Mouse (Mus musculus): Measurements from ENCODE around the gene Gbgt1. TPM values are rescaled to one million over a fixed set of nuclear protein-coding genes. Genes with fewer than 3 reads are reported as not detected.
A peak's percentile ranks its signal among the peaks of the same experiment; 100 is the strongest.

The Gbgt1 gene
- polyA plus RNA-seq, 1 experiment from 2014 or later = 3.5 TPM

- ATAC-seq (ENCODE audit: low FRiP score, low TSS enrichment) = no peak
- H3K4me1 ChIP-seq (ENCODE audit: control insufficient read depth, insufficient read depth, low read length) = peaks cover 36% of the 10 kb centered on the region
- H3K4me3 ChIP-seq (ENCODE audit: low read length) = no peak overlapping the region
- H3K36me3 ChIP-seq (ENCODE audit: control insufficient read depth, insufficient read depth, low read length) = peaks cover 10% of the 10 kb centered on the region
- no peak overlapping the region for H3K4me2 ChIP-seq (replicated peaks; ENCODE audit: low read depth, low read length)
- no peak overlapping the region for H3K9ac ChIP-seq (ENCODE audit: low read depth, low read length)
- H3K27me3 ChIP-seq (ENCODE audit: control insufficient read depth, insufficient read depth, low read length) = no peaks in the 10 kb centered on the region
- 81% methylated on average over 8 of the region's 8 CpGs for WGBS
- H3K9me3 ChIP-seq (ENCODE audit: control insufficient read depth, low read length) = no peaks in the 10 kb centered on the region
- H3K27ac ChIP-seq (ENCODE audit: low read depth, low read length) = no peak overlapping the region
These were observed 41.5 kb downstream of the Gbgt1 start for GRCm38 (mm10) chr2:28537995-28538816.

GRCm38 (mm10) chr2:28538817-28539128 is 42.1 kb downstream of the Gbgt1 start:
- H3K9me3 ChIP-seq (ENCODE audit: control insufficient read depth, low read length) = no peaks in the 10 kb centered on the region
- H3K36me3 ChIP-seq (ENCODE audit: control insufficient read depth, insufficient read depth, low read length) = peaks cover 14% of the 10 kb centered on the region
- 75% methylated on average over 1 of the region's 1 CpGs for WGBS
- peaks cover 35% of the 10 kb centered on the region for H3K4me1 ChIP-seq (ENCODE audit: control insufficient read depth, insufficient read depth, low read length)
- H3K9ac ChIP-seq (ENCODE audit: low read depth, low read length) = no peak overlapping the region
- no peak overlapping the region for H3K4me2 ChIP-seq (replicated peaks; ENCODE audit: low read depth, low read length)
- H3K27ac ChIP-seq (ENCODE audit: low read depth, low read length) = peak overlapping the region; percentile 37; the same call in 1 of the 2 replicates
- no peaks in the 10 kb centered on the region for H3K27me3 ChIP-seq (ENCODE audit: control insufficient read depth, insufficient read depth, low read length)
- H3K4me3 ChIP-seq (ENCODE audit: low read length) = no peak overlapping the region
- no peak for ATAC-seq (ENCODE audit: low FRiP score, low TSS enrichment)

- peak; percentile 21; the same call in 1 of the 2 replicates for ATAC-seq (ENCODE audit: low FRiP score, low TSS enrichment)
- Histone ChIP-seq H3K27me3 (ENCODE audit: control insufficient read depth, insufficient read depth, low read length) (no peaks in the 10 kb centered on the region), H3K4me3 (ENCODE audit: low read length) (no peak overlapping the region), H3K4me1 (ENCODE audit: control insufficient read depth, insufficient read depth, low read length) (peaks cover 31% of the 10 kb centered on the region), H3K4me2 (replicated peaks; ENCODE audit: low read depth, low read length) (no peak overlapping the region), H3K9me3 (ENCODE audit: control insufficient read depth, low read length) (no peaks in the 10 kb centered on the region), H3K36me3 (ENCODE audit: control insufficient read depth, insufficient read depth, low read length) (peaks cover 18% of the 10 kb centered on the region), H3K9ac (ENCODE audit: low read depth, low read length) (peak overlapping the region; percentile 18; the same call in 1 of the 2 replicates), H3K27ac (ENCODE audit: low read depth, low read length) (peak overlapping the region; percentile 37; the same call in 1 of the 2 replicates)
- WGBS = 41% methylated on average over 7 of the region's 7 CpGs
These were observed 42.5 kb downstream of the Gbgt1 start for GRCm38 (mm10) chr2:28539206-28539605.

GRCm38 (mm10) chr2:28539949-28540348 is 43.3 kb downstream of the Gbgt1 start:
- Histone ChIP-seq H3K9me3 (ENCODE audit: control insufficient read depth, low read length) (no peaks in the 10 kb centered on the region), H3K4me1 (ENCODE audit: control insufficient read depth, insufficient read depth, low read length) (peaks cover 28% of the 10 kb centered on the region), H3K9ac (ENCODE audit: low read depth, low read length) (peak overlapping the region; percentile 18; the same call in 1 of the 2 replicates), H3K27me3 (ENCODE audit: control insufficient read depth, insufficient read depth, low read length) (no peaks in the 10 kb centered on the region), H3K4me2 (replicated peaks; ENCODE audit: low read depth, low read length) (no peak overlapping the region), H3K36me3 (ENCODE audit: control insufficient read depth, insufficient read depth, low read length) (peaks cover 23% of the 10 kb centered on the region), H3K27ac (ENCODE audit: low read depth, low read length) (peak overlapping the region; percentile 37; the same call in 1 of the 2 replicates), H3K4me3 (ENCODE audit: low read length) (no peak overlapping the region)
- 70% methylated on average over 2 of the region's 2 CpGs for WGBS
- no peak for ATAC-seq (ENCODE audit: low FRiP score, low TSS enrichment)

GRCm38 (mm10) chr2:28540587-28541227 is 44.0 kb downstream of the Gbgt1 start:
- no peak overlapping the region for H3K9ac ChIP-seq (ENCODE audit: low read depth, low read length)
- no peak overlapping the region for H3K27ac ChIP-seq (ENCODE audit: low read depth, low read length)
- H3K4me1 ChIP-seq (ENCODE audit: control insufficient read depth, insufficient read depth, low read length) = peaks cover 22% of the 10 kb centered on the region
- no peak overlapping the region for H3K4me2 ChIP-seq (replicated peaks; ENCODE audit: low read depth, low read length)
- no peaks in the 10 kb centered on the region for H3K9me3 ChIP-seq (ENCODE audit: control insufficient read depth, low read length)
- 83% methylated on average over 8 of the region's 8 CpGs for WGBS
- no peak overlapping the region for H3K4me3 ChIP-seq (ENCODE audit: low read length)
- H3K36me3 ChIP-seq (ENCODE audit: control insufficient read depth, insufficient read depth, low read length) = peaks cover 30% of the 10 kb centered on the region
- no peak for ATAC-seq (ENCODE audit: low FRiP score, low TSS enrichment)
- no peaks in the 10 kb centered on the region for H3K27me3 ChIP-seq (ENCODE audit: control insufficient read depth, insufficient read depth, low read length)

GRCm38 (mm10) chr2:28543894-28544293 is 47.2 kb downstream of the Gbgt1 start:
- no peak overlapping the region for H3K27ac ChIP-seq (ENCODE audit: low read depth, low read length)
- ATAC-seq (ENCODE audit: low FRiP score, low TSS enrichment) = no peak
- WGBS = 96% methylated on average over 8 of the region's 8 CpGs
- no peak overlapping the region for H3K9ac ChIP-seq (ENCODE audit: low read depth, low read length)
- H3K27me3 ChIP-seq (ENCODE audit: control insufficient read depth, insufficient read depth, low read length) = no peaks in the 10 kb centered on the region
- H3K9me3 ChIP-seq (ENCODE audit: control insufficient read depth, low read length) = no peaks in the 10 kb centered on the region
- H3K36me3 ChIP-seq (ENCODE audit: control insufficient read depth, insufficient read depth, low read length) = peaks cover 44% of the 10 kb centered on the region
- H3K4me2 ChIP-seq (replicated peaks; ENCODE audit: low read depth, low read length) = no peak overlapping the region
- peaks cover 8% of the 10 kb centered on the region for H3K4me1 ChIP-seq (ENCODE audit: control insufficient read depth, insufficient read depth, low read length)
- no peak overlapping the region for H3K4me3 ChIP-seq (ENCODE audit: low read length)

GRCm38 (mm10) chr2:28545976-28546375 is 49.3 kb downstream of the Gbgt1 start:
- H3K27me3 ChIP-seq (ENCODE audit: control insufficient read depth, insufficient read depth, low read length) = no peaks in the 10 kb centered on the region
- no peak overlapping the region for H3K4me2 ChIP-seq (replicated peaks; ENCODE audit: low read depth, low read length)
- H3K9me3 ChIP-seq (ENCODE audit: control insufficient read depth, low read length) = no peaks in the 10 kb centered on the region
- ATAC-seq (ENCODE audit: low FRiP score, low TSS enrichment) = no peak
- peaks cover 65% of the 10 kb centered on the region for H3K36me3 ChIP-seq (ENCODE audit: control insufficient read depth, insufficient read depth, low read length)
- H3K4me1 ChIP-seq (ENCODE audit: control insufficient read depth, insufficient read depth, low read length) = no peaks in the 10 kb centered on the region
- H3K27ac ChIP-seq (ENCODE audit: low read depth, low read length) = no peak overlapping the region
- H3K9ac ChIP-seq (ENCODE audit: low read depth, low read length) = no peak overlapping the region
- no peak overlapping the region for H3K4me3 ChIP-seq (ENCODE audit: low read length)

- Histone ChIP-seq H3K27me3 (ENCODE audit: control insufficient read depth, insufficient read depth, low read length) (no peaks in the 10 kb centered on the region), H3K9me3 (ENCODE audit: control insufficient read depth, low read length) (no peaks in the 10 kb centered on the region), H3K4me3 (ENCODE audit: low read length) (no peak overlapping the region), H3K27ac (ENCODE audit: low read depth, low read length) (no peak overlapping the region), H3K36me3 (ENCODE audit: control insufficient read depth, insufficient read depth, low read length) (peaks cover 70% of the 10 kb centered on the region), H3K9ac (ENCODE audit: low read depth, low read length) (no peak overlapping the region), H3K4me2 (replicated peaks; ENCODE audit: low read depth, low read length) (no peak overlapping the region), H3K4me1 (ENCODE audit: control insufficient read depth, insufficient read depth, low read length) (no peaks in the 10 kb centered on the region)
- 85% methylated on average over 6 of the region's 6 CpGs for whole genome bisulfite sequencing
- no peak for ATAC-seq (ENCODE audit: low FRiP score, low TSS enrichment)
These were observed 49.9 kb downstream of the Gbgt1 start for GRCm38 (mm10) chr2:28546560-28546959.
